Mouse (Mus musculus) lung, postnatal 14 days (tissue): ENCODE measurements around the gene Muc3.
A peak's percentile ranks its signal among the peaks of the same experiment; 100 is the strongest.

ENCODE experiments used
- DNase-seq: peaks from one replicate; pipeline ENCODE4 v3.0.0; 2021

Gene Muc3

GRCm38 (mm10) chr5:137091560-137091959 lies 57.6 kb downstream of the Muc3 start:
- DNase-seq: no peak

- no peak for DNase-seq
These were observed 58.3 kb downstream of the Muc3 start for GRCm38 (mm10) chr5:137090870-137091269.

GRCm38 (mm10) chr5:137087410-137087809 lies 61.7 kb downstream of the Muc3 start:
- DNase-seq: peak; percentile 89

- no peak for DNase-seq
These were observed 63.4 kb downstream of the Muc3 start for GRCm38 (mm10) chr5:137085731-137086130.

GRCm38 (mm10) chr5:137085021-137085420 lies 64.1 kb downstream of the Muc3 start:
- no peak for DNase-seq
